Mouse (Mus musculus): Measurements from ENCODE around the gene Ap2m1. TPM values are rescaled to one million over a fixed set of nuclear protein-coding genes. Genes with fewer than 3 reads are reported as not detected.
"Not testable (repeated sequence)": the region's sequence is repeated elsewhere in the genome, so short reads cannot be mapped to it uniquely, and the experiment has no call there.

Gene Ap2m1
- 614 and 624 TPM in 2 replicates for polyA plus RNA-seq (2015; fragmentation: Nextera tagmentation; extraction: Ambion mirVana)

DNA sequence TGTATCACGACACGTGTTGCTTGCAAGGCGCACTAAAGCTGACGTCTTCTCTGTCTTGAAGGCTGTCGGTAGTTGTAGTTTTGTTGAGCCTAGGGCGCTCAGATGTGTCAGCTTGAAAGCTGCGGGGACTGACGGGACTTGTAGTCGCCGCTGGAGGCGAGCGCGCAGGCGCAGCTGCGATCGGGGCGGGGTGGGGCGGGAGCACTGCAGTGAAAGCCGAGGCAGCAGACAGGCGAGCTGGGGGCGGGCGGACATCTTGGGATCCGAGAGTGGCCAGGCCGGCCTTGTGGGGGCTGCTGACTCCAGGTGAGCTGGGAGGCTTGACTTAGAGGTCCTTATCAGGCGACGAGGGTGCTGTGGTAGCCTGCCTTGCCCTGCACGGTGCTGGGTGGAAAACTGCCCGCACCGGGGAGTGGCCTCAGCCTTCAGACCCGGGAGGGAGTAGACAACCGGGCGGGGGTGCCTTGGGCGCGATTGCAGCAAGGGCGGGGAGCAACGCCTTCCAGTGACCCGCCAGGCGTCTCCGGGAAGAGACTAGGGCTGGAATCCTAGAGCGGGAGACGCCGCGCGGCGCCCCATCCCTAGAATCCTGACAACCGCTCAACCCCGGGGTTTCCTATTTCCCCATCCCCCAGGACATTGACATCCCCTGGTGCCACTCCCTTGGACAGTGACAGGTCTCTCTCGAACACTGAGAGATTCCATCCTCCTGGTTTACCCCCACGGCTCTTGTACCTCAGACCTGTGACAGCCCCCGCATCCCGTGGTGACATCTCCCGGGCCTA, at the start of gene Ap2m1:
TSS of gene Ap2m1 (plus strand) at position 183 of the 785 bp plus-strand sequence.
- Histone ChIP-seq H3K9ac (peak within 1 kb of the TSS; percentile 93), H3K9me3 (no peaks in the 10 kb centered on the region), H3K4me1 (replicated peaks) (peaks cover 19% of the 10 kb centered on the region), H3K4me2 (replicated peaks) (peak within 1 kb of the TSS; percentile 78), H3K4me3 (replicated peaks) (peak within 1 kb of the TSS; percentile 88), H3K27me3 (replicated peaks) (no peaks in the 10 kb centered on the region), H3K36me3 (peaks cover 36% of the 10 kb centered on the region), H3K27ac (peak within 1 kb of the TSS; percentile 90)
- ATAC-seq, result peak; percentile 96
- under 1% methylated on average over 52 of the region's 52 CpGs for WGBS

DNA sequence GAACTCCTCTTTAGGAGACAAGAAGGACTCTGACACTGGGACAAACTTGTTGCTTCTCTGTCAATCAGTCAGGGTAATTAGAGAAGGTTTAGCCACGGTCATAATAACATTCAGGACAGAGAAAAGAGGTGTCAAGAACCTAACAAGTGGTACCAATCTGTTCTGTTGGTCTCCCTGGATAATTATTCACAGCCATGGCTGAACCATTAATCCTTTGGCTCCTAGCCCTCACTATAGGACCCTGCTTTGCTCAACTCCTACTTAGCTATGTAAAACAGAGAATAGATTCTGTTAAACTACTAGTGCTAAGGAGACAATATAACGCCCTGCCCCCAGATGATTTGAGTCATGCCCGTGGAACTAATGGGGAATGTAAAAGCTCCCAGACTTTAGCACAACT, 49.2 kb upstream of the Ap2m1 start:
- H3K9me3 ChIP-seq, result no peaks in the 10 kb centered on the region
- no peak overlapping the region for H3K27ac ChIP-seq
- 67% methylated on average over 3 of the region's 3 CpGs for WGBS
- H3K27me3 ChIP-seq (replicated peaks), result no peaks in the 10 kb centered on the region; the same call in 1 of the 2 replicates
- no peaks in the 10 kb centered on the region for H3K36me3 ChIP-seq
- H3K4me1 ChIP-seq (replicated peaks), result no peaks in the 10 kb centered on the region
- no peak overlapping the region for H3K9ac ChIP-seq
- no peak overlapping the region for H3K4me3 ChIP-seq (replicated peaks)
- ATAC-seq, result no peak
- no peak overlapping the region for H3K4me2 ChIP-seq (replicated peaks)

DNA sequence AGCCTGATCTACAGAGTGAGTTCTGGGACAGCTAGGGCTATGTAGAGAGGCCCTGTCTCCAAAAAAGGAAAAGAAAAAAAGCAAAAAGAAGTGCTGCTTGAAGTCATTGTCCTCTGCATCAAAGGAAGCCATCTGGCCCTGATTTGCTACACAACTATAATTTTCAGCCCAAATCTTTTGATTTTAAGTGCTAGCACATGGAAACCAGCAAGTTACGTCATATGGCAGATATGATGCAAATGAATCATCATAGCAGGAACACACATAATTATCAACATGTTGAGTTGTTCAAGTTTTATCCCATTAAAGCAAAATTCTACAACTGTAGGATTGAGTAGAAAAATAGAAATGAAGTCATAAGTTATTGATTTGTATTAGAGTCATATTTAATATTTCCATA, 47.1 kb upstream of the Ap2m1 start:
- no peak overlapping the region for H3K4me3 ChIP-seq (replicated peaks)
- no peak overlapping the region for H3K27ac ChIP-seq
- no peaks in the 10 kb centered on the region for H3K36me3 ChIP-seq

DNA sequence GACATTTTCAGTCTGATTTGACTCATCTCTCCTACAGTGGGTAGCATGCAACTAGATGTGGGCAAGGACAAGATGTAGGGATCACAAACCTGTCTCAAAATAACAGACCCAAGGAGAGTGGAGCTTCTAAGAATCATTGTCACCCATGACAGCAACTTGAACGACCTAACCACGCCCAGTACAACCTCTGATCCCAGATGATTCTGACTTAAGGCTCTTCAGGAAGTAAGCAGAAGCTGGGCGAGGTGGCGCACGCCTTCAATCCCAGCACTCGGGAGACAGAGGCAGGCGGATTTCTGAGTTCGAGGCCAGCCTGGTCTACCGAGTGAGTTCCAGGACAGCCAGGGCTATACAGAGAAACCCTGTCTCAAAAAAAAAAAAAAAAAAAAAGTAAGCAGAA, 46.5 kb upstream of the Ap2m1 start:
- H3K27me3 ChIP-seq (replicated peaks); ATAC-seq; H3K9me3 ChIP-seq; H3K4me1 ChIP-seq (replicated peaks); H3K27ac ChIP-seq; H3K4me2 ChIP-seq (replicated peaks); H3K4me3 ChIP-seq (replicated peaks); H3K9ac ChIP-seq; H3K36me3 ChIP-seq: not testable (repeated sequence)
- WGBS, result 84% methylated on average over 9 of the region's 9 CpGs

More for the DNA sequence above, 47.1 kb upstream of the Ap2m1 start:
- H3K9ac ChIP-seq, result no peak overlapping the region
- no peak overlapping the region for H3K4me2 ChIP-seq (replicated peaks)
- no peaks in the 10 kb centered on the region; the same call in 1 of the 2 replicates for H3K27me3 ChIP-seq (replicated peaks)
- 87% methylated on average over 1 of the region's 1 CpGs for WGBS
- H3K9me3 ChIP-seq, result no peaks in the 10 kb centered on the region
- no peak for ATAC-seq
- no peaks in the 10 kb centered on the region for H3K4me1 ChIP-seq (replicated peaks)

DNA sequence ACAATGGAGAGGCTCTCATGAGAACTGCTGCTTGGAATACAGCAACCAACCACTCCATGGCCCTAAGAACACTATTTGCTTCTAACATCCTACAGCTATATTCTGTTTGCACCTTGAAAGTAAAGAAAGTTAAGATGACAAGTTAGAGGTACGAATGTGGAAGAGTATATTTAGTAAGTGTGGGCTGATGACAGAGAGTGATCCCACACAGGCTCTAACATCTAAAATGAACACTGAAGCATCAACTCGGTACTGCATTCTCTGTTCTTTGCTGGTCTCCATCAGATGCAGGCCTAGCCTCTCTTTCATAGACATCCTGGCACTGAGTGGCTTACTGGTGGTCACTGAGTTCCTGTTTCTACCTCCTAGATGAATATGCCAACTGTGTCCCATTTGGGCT, 46.0 kb upstream of the Ap2m1 start:
- Histone ChIP-seq H3K27ac (no peak overlapping the region), H3K4me1 (replicated peaks) (no peaks in the 10 kb centered on the region), H3K9me3 (no peaks in the 10 kb centered on the region), H3K4me2 (replicated peaks) (no peak overlapping the region), H3K36me3 (no peaks in the 10 kb centered on the region), H3K4me3 (replicated peaks) (no peak overlapping the region), H3K9ac (no peak overlapping the region), H3K27me3 (replicated peaks) (no peaks in the 10 kb centered on the region; the same call in 1 of the 2 replicates)
- ATAC-seq, result no peak
- 81% methylated on average over 2 of the region's 2 CpGs for WGBS

DNA sequence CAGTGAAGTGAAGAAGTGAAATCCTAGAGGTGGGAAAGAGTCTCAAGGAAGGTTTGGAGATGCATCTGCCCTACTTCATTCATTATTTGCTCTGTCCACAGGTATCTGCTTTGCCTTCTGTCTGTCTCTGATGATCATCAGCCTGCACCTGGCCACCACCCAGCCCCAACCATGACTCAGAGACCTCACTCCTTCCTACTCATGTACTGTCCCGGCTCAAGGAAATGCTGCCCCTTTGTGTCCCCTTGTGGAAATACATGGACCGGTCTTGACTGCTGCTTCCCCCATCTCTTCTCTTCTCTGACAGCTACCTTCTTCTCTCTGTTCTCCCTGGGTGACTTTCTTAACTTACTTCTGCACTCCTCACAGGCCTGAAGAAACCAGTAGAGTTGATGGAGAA, 44.7 kb upstream of the Ap2m1 start:
- no peaks in the 10 kb centered on the region for H3K4me1 ChIP-seq (replicated peaks)
- ATAC-seq, result peak; percentile 62
- no peak overlapping the region for H3K4me3 ChIP-seq (replicated peaks)
- no peak overlapping the region for H3K27ac ChIP-seq
- H3K9me3 ChIP-seq, result no peaks in the 10 kb centered on the region
- H3K36me3 ChIP-seq, result no peaks in the 10 kb centered on the region
- no peaks in the 10 kb centered on the region for H3K27me3 ChIP-seq (replicated peaks)
- no peak overlapping the region for H3K4me2 ChIP-seq (replicated peaks)
- H3K9ac ChIP-seq, result no peak overlapping the region
- 45% methylated on average over 2 of the region's 2 CpGs for WGBS

DNA sequence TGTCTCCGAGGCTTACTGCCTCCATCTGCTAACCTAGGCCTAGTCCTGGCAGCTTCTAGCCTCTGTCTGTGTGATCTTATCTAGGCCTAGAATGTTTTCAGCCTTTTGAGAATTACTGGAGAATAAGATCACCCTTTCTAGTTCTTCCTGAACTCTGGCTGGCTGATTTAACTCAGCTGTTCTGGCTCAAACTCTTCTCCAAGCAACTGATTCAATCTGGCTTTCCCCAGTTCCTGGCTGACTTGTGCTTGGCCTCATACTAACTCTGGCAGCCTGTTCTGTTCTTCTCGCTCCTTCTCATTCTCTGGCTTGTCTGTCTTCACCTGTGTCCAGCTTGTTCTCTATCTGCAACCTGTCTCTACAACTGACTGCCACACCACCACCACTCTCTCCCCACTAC, 44.0 kb upstream of the Ap2m1 start:
- H3K9ac ChIP-seq, result no peak overlapping the region
- H3K4me2 ChIP-seq (replicated peaks), result no peak overlapping the region
- WGBS, result 77% methylated on average over 2 of the region's 2 CpGs
- ATAC-seq, result no peak
- no peaks in the 10 kb centered on the region for H3K27me3 ChIP-seq (replicated peaks)
- no peaks in the 10 kb centered on the region for H3K9me3 ChIP-seq
- no peak overlapping the region for H3K4me3 ChIP-seq (replicated peaks)
- H3K4me1 ChIP-seq (replicated peaks), result no peaks in the 10 kb centered on the region
- no peaks in the 10 kb centered on the region for H3K36me3 ChIP-seq
- H3K27ac ChIP-seq, result no peak overlapping the region

DNA sequence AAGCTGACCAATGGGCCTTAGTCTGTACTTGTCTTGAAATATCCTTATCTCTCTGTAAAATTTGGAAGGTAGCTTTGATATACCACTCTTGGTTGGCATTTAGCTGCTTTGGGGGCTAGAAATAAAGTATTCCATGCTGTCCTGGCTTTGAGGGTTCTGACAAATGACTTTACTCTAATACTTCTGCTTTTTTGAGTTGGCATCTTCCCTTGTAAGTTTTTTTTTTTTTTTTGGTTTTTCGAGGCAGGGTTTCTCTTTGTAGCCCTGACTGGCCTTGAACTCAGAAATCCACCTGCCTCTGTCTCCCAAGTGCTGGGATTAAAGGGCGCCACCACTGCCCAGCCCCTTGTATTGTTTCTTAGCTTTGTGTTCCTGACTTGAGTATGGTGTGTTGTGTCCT, 41.8 kb upstream of the Ap2m1 start:
- H3K4me3 ChIP-seq (replicated peaks), result no peak overlapping the region
- no peak overlapping the region for H3K27ac ChIP-seq
- no peak overlapping the region for H3K4me2 ChIP-seq (replicated peaks)
- ATAC-seq, result no peak
- 85% methylated on average over 2 of the region's 2 CpGs for WGBS
- no peak overlapping the region for H3K9ac ChIP-seq
- H3K36me3 ChIP-seq, result no peaks in the 10 kb centered on the region
- no peaks in the 10 kb centered on the region for H3K9me3 ChIP-seq
- H3K4me1 ChIP-seq (replicated peaks), result peaks cover 8% of the 10 kb centered on the region; the same call in 1 of the 2 replicates
- no peaks in the 10 kb centered on the region for H3K27me3 ChIP-seq (replicated peaks)

DNA sequence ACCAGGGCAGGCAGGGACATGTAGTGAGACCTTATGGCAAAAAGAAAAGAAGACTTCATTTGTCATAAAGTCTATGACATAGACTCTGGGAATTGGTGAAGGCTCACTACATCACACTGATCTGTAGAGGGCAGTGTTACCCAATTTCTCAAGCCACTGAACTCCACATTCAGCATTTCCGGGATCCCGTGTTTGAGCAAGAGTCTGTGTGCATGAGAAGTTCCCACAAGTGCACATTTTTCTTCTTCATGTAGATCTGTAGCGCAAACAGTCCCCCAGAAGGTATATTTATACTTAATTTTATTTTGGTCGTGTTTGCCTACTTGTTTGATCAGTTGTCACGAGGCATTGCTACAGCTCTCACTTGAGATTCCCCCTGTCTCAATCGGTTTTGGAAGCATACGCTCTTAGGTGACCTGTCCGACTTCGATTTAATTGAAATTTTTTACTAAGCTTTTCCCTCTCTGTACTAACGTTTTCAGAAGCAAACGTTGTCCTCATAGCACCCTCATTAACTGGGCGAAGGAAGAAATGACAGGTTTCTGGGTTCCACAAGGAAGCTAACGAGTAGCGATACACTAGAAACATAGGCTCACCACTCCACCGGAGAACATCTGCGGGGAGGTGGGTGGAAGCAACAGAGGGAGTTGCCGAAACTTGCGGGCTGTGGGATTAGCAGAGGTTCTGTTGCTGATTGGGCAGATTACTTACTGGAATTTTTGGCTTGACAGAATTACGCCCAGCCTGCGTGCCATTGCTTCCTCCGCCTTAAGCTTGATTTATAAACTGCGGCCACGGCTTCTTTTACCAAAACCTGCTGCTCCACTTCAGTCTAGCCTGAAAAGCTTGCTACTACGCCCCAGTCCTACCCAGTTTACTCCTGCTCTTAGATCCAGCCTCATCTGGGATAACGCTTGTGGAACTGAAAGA, 38.3 kb upstream of the Ap2m1 start:
- no peaks in the 10 kb centered on the region for H3K27me3 ChIP-seq (replicated peaks)
- peaks cover 12% of the 10 kb centered on the region; the same call in 1 of the 2 replicates for H3K4me1 ChIP-seq (replicated peaks)
- peak; percentile 34; the same call in 1 of the 2 replicates for ATAC-seq
- peaks cover 9% of the 10 kb centered on the region for H3K36me3 ChIP-seq
- 29% methylated on average over 25 of the region's 25 CpGs for WGBS
- H3K4me2 ChIP-seq (replicated peaks), result peak overlapping the region; percentile 68
- peak overlapping the region; percentile 34; the same call in 1 of the 2 replicates for H3K9ac ChIP-seq
- no peak overlapping the region for H3K27ac ChIP-seq
- H3K4me3 ChIP-seq (replicated peaks), result peak overlapping the region; percentile 30
- no peaks in the 10 kb centered on the region for H3K9me3 ChIP-seq

DNA sequence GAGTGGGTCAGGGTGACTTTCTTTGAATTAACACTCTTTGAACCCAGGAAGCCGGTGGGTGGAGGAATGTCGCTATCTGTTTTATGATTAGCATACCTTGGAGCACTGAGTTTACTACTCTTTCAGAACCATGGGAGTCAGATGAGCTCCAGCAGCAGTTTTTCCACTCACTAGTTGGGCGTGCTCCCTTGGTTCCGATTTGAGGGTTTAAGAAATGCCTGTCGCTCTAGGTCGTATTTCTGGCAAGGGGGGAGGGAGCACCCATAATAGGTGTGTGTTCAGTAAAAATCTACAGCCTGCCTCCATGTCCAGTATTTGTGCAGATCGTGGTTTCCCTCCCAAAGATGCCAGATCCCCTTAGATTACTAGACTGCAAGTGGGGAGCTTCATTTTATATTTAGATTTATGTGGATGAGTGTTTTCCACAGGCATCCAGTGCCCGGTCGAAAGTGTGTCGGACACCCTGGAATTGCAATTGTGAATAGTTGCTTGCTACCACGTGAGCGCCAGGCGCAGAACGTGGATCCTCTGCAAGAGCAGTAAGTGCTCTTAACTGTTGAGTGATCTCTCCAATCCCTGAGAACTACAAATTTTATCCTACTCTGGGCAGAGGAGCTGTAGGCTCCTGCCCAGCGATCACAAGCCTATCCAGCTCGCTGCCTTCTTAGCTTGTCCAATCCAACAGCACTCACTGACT, 37.1 kb upstream of the Ap2m1 start:
- H3K4me1 ChIP-seq (replicated peaks), result peaks cover 12% of the 10 kb centered on the region; the same call in 1 of the 2 replicates

DNA sequence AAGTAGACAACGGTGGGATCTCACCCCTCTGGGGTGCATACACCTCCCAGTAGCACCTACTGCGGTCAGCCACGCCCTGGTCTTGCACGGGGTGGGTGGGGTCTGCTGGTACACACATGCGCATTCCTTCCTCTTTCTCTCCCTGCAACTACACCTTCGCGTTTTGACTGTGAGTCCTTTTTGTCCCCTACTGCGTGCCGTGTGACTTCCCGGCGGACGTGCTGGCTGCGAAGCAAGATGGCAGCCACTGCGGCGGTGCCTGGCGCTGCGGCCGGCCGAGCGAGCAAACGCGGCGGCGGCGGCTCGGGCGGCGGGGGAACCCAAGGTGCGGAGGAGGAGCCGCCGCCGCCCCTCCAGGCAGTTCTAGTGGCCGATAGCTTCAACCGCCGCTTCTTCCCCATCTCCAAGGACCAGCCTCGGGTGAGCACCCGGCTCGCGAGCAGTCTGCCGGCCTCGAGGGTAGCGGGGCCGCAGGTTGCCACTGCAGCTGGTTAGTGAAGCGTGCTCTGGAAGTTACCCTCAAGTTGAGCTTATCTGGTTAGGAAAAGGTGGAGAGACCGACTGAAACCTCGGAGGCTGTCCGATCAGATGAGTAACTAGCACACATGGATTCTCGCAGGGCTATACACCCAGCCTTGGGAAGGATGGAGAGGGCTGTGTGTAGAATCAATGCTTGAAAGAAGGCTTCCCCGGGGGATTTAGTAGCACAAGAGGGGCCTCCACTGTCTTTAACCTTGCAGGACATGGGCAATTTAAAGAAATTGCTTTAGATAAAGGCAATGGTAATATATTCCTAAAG, 36.4 kb upstream of the Ap2m1 start, which contains the start of gene Eif2b5:
TSS of gene Eif2b5 (plus strand) at position 141 of the 799 bp plus-strand sequence.
- under 1% methylated on average over 49 of the region's 49 CpGs for WGBS
- Histone ChIP-seq H3K9me3 (no peaks in the 10 kb centered on the region), H3K4me3 (replicated peaks) (peak within 1 kb of the TSS; percentile 94), H3K9ac (peak within 1 kb of the TSS; percentile 90), H3K27me3 (replicated peaks) (no peaks in the 10 kb centered on the region), H3K36me3 (peaks cover 26% of the 10 kb centered on the region), H3K4me1 (replicated peaks) (peaks cover 12% of the 10 kb centered on the region; the same call in 1 of the 2 replicates), H3K4me2 (replicated peaks) (peak within 1 kb of the TSS; percentile 76), H3K27ac (peak within 1 kb of the TSS; percentile 69)
- peak; percentile 97 for ATAC-seq

More for the DNA sequence above, 37.1 kb upstream of the Ap2m1 start:
- Histone ChIP-seq H3K9ac (peak overlapping the region; percentile 90; the same call in 1 of the 2 replicates), H3K4me2 (replicated peaks) (peak overlapping the region; percentile 76), H3K36me3 (peaks cover 20% of the 10 kb centered on the region), H3K4me3 (replicated peaks) (peak overlapping the region; percentile 94), H3K27ac (peak overlapping the region; percentile 69), H3K9me3 (no peaks in the 10 kb centered on the region), H3K27me3 (replicated peaks) (no peaks in the 10 kb centered on the region)
- ATAC-seq, result peak; percentile 1
- WGBS, result 8% methylated on average over 16 of the region's 16 CpGs
